Mouse (Mus musculus): ENCODE measurements at regions not wholly inside any gene's neighbourhood (a gene's known extent, or its start where the extent isn't known, plus 50 kb on each side); places are given as distances from the start of the nearest gene placed in this dataset.
A peak's percentile ranks its signal among the peaks of the same experiment; 100 is the strongest.

DNA sequence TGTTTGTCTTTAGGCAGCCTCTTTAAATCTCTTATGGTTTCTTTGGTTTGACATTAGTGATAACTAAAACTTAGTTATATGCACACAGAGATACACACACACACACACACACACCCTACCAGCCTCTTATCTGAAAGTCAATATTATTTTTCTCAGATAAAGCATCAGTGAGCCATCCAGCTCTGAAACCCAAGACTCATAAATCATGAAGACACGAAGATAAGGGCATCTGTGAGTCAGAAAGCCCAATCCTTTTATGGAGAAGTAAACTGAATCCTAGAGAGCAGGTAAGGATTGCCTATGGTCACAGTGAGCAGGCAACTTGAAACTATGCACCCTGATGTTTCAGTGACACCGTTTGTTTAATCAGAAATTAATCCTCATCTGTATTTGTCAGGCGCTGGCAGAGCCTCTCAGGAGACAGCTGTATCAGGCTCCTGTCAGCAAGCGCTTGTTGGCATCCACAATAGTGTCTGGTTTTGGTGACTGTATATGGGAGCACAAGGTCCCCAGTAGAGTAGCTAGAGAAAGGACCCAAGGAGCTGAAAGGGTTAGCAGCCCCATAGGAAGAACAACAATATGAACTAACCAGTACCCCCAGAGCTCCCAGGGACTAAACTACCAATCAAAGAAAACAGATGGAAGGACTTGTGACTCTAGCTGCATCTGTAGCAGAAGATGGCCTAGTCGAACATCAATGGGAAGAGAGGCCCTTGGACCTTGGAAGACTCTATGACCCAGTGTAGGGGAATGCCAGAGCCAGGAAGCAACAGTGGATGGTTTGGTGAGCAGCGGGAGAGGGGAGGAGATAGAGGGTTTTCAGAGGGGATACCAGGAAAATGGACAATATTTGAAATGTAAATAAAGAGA lies 207.3 kb upstream of the Ank start:
- DNase-seq (ENCODE audit: low spot score in 2 of 2), result no peak

DNA sequence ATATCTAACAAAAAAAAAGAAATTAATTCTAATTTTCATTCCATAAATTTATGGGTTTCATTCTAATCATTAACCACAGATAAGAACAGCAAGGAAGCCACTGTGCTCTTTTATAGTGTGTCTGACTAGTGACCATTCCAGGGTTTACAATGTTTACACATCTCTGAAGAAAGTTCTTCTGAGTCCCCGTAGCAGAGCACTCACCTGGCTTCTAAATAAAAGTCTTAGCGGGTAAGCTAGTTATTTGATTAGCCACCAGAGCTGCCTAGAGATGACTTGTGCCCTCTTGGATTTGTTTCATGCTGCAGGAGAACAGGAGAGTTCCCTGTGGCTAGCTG lies 206.7 kb upstream of the Ank start:
- no peak for DNase-seq (ENCODE audit: low spot score in 2 of 2)

- no peak for DNase-seq (ENCODE audit: low spot score in 2 of 2)
Observed at GRCm38 (mm10) chr15:27270203-27270602, 196.3 kb upstream of the Ank start.

GRCm38 (mm10) chr15:27282279-27282678 lies 184.2 kb upstream of the Ank start:
- DNase-seq (ENCODE audit: low spot score in 2 of 2), result no peak

GRCm38 (mm10) chr15:27303856-27304255 lies 162.6 kb upstream of the Ank start:
- no peak for DNase-seq (ENCODE audit: low spot score in 2 of 2)

DNA sequence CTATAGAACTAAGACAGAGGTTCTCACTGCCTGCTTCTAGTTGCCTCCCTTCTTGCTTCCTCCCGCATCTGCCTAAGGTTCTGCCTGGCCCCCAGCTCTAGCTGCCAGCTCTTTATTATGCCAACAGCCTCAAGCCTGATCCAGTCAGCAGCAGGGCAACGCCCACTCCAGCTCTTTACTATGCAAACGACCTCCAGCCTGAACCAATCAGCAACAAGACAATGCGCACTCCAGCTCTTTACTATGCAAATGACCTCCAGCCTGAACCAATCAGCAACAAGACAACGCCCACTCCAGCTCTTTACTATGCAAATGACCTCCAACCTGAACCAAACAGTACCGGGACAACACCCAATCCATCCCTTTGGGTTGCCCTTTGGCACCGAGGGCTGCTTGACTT lies 162.2 kb upstream of the Ank start:
- no peak for DNase-seq (ENCODE audit: low spot score in 2 of 2)

GRCm38 (mm10) chr15:27305035-27305434 lies 161.4 kb upstream of the Ank start:
- no peak for DNase-seq (ENCODE audit: low spot score in 2 of 2)

- no peak for DNase-seq (ENCODE audit: low spot score in 2 of 2)
Observed at GRCm38 (mm10) chr15:27308639-27309038, 157.8 kb upstream of the Ank start.

- DNase-seq (ENCODE audit: low spot score in 2 of 2), result no peak
Observed at GRCm38 (mm10) chr15:27315964-27316745, 150.3 kb upstream of the Ank start.

DNA sequence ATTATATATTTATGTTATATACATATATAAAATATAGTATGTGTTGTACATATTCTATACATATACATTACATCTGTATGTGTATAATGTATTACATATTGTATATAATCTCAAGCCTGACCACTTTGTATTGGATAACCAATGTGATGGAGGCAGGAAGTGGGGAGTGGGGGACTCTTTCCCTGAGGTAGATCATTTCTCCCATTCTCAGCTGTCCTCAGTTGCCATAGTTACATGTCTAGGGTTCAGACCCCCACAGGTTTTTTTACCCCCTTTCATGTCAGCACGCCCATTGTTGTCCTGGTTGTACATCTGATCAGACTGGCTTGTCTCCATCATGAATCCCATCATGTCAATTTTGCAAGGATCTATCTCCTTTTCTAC lies 149.7 kb upstream of the Ank start:
- no peak for DNase-seq (ENCODE audit: low spot score in 2 of 2)

DNA sequence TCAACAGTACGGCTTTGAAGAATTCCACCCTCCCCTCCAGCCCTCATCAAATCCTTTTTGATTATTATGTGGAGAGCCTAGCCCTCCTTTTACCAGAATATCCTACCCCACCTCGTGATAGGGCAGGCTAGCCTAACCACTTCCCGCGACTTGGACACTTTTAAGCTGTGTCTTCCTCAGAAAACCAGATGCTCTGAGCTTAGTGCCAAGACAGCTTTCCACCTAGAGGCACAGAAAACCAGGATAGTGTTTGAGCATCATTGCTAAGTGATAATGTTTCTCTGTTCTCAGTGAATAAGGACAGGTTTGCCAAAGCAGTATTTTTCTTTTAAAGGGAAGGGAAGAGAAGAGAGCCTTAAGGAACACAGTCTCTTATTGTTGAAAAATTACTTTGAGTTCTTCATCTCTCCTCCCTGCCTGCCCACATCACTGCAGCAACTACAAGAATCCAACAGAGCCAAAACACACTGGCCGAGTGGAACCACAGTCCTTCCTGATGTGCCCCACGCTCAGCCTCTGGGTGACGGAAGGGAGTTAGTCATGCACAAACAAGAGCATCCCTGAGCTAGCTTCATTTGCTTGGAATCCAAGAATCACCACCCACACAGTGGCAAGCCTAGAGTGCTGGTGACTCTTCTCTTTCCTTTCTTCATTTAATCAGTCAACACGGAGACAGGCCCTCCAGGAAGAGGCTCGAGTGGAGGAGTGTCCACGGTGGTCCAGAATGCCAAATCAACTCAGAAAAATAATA lies 144.4 kb upstream of the Ank start:
- peak; percentile 11 for DNase-seq (ENCODE audit: low spot score in 2 of 2)

- DNase-seq (ENCODE audit: low spot score in 2 of 2), result peak; percentile 64 to 74
Observed at GRCm38 (mm10) chr15:27325847-27326548, 140.5 kb upstream of the Ank start.

DNA sequence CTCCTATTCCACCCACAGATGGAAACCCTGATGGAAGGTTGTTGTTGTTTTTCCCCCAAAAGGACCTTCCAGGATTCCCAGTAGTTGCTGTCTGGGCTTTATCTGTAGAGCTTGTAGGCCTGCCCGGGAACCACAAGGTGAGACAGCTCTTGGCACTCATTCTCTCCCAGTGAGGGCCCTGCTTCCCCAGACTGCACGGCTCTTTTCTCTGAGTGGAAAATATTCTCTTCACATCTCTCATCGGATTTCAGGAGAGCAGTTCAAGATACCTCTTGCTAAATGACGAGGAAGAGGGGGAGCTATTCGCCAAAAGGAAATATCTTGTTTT lies 140.0 kb upstream of the Ank start:
- DNase-seq (ENCODE audit: low spot score in 2 of 2), result no peak

GRCm38 (mm10) chr15:27327744-27328143 lies 138.7 kb upstream of the Ank start:
- DNase-seq (ENCODE audit: low spot score in 2 of 2), result no peak

DNA sequence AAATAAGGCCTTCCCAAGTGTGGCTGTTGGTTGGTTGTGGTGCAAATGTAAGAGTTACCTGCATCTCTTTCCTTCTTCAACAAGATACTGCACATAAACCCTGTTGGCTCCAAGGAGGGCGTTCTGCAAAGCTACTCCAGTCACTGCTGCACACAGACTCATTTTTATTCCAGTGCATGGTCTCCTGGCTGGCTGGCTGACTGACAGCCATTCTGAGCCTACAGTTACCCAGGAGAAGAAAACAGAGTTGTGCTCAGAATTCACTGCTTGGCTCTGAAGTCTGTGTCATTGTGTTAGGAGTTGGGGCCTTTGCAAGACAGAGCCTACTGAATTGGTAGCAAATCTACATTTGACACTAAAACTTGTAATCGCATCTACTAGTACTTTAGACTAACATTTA lies 138.0 kb upstream of the Ank start:
- no peak for DNase-seq (ENCODE audit: low spot score in 2 of 2)

- DNase-seq (ENCODE audit: low spot score in 2 of 2), result no peak
Observed at GRCm38 (mm10) chr15:27340070-27340469, 126.4 kb upstream of the Ank start.

GRCm38 (mm10) chr15:27341518-27341976 lies 124.9 kb upstream of the Ank start:
- no peak for DNase-seq (ENCODE audit: low spot score in 2 of 2)

DNA sequence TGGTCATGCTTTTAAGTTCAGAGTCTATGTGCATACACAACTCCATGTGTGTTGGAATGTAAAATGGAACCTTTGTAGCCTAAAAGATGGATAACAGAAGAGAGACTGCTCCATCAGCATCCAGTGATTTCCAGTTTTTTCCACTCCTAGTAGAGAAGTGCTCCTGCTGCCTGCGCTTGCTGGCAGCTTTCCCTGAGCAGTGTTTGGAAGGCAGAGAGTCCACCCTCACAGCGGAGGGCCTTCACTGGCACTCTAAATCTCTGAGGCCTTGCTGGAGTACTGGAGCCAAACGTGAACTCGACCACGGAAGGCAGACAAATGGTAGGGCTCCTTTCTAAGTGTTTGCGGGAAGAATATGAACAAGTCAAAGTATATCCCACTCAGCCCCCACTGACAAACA lies 108.0 kb upstream of the Ank start:
- no peak for DNase-seq (ENCODE audit: low spot score in 2 of 2)

GRCm38 (mm10) chr15:27359271-27359670 lies 107.2 kb upstream of the Ank start:
- DNase-seq (ENCODE audit: low spot score in 2 of 2), result no peak

DNA sequence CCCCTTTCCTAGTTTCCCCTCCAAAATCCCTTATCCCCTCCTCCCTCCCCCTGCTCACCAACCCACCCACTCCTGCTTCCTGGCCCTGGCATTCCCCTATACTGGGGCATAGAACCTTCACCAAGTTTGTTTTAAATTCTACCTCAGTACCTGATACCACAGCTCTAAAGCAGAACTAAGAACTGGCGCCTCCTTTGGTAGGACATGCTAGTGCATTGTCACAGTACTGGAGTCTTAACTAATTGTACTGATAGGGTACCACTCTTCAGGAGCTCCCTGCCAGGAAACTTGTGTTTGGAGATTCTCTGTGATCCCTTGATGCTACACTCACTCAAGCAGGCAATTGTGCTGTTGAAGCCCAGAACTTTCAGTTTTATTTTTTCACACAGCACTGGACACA lies 92.0 kb upstream of the Ank start:
- no peak for DNase-seq (ENCODE audit: low spot score in 2 of 2)

DNA sequence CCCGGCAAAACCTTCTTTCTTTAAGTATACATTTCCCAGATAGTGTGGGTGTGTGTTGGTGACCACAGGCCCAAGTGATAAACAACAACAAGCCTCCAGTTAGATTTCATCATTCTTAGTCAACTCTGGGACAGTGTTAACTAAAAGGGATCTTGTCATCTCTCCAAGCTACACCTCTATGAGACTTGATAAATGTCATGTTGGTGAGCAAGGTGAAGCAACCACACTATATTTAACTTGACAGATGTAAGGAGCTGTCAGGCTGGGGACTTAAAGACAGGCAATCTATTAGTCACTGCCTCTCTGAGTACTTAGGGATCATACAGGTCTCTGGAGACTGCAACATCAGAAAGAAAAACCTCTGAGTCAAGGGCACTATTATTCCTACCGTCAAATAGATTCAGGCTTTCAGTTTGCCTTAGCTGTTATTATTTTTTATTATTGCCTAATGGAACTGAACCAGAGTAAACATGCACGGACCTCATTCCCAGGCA lies 87.8 kb upstream of the Ank start:
- DNase-seq (ENCODE audit: low spot score in 2 of 2), result no peak

- DNase-seq (ENCODE audit: low spot score in 2 of 2), result no peak
Observed at GRCm38 (mm10) chr15:27380436-27380945, 86.0 kb upstream of the Ank start.

Measured in frontal cortex, postnatal 14 days (tissue).